Mouse (Mus musculus): ENCODE measurements at regions not wholly inside any gene's neighbourhood (a gene's known extent, or its start where the extent isn't known, plus 50 kb on each side); places are given as distances from the start of the nearest gene placed in this dataset.

- Histone ChIP-seq H3K4me2 (ENCODE audit: low read depth, low read length) (no peak overlapping the region), H3K9me3 (ENCODE audit: low read length) (no peaks in the 10 kb centered on the region), H3K4me1 (ENCODE audit: insufficient read depth) (no peaks in the 10 kb centered on the region), H3K27ac (ENCODE audit: low read depth) (no peak overlapping the region), H3K9ac (replicated peaks) (no peak overlapping the region), H3K36me3 (replicated peaks; ENCODE audit: insufficient read depth, low read length) (no peaks in the 10 kb centered on the region), H3K27me3 (ENCODE audit: insufficient read depth, low read length) (no peaks in the 10 kb centered on the region), H3K4me3 (ENCODE audit: low read depth, low read length) (no peak overlapping the region)
- DNase-seq, result no peak
- no peak for ATAC-seq
- TF ChIP-seq EP300 (IDR thresholded peaks at IDR 0.05; ENCODE audit: low read depth) (no peak), CTCF (IDR thresholded peaks at IDR 0.05; ENCODE audit: low read depth) (no peak)
- WGBS (ENCODE audit: insufficient replicate concordance), result 81% methylated on average over 14 of the region's 14 CpGs
Observed at GRCm38 (mm10) chr2:71647914-71648497, 97.4 kb upstream of the Itga6 start.

- Histone ChIP-seq H3K4me1 (ENCODE audit: insufficient read depth) (peaks cover 14% of the 10 kb centered on the region; the same call in 1 of the 2 replicates), H3K9ac (replicated peaks) (no peak overlapping the region), H3K36me3 (replicated peaks; ENCODE audit: insufficient read depth, low read length) (no peaks in the 10 kb centered on the region), H3K27ac (ENCODE audit: low read depth) (no peak overlapping the region), H3K4me2 (ENCODE audit: low read depth, low read length) (no peak overlapping the region), H3K9me3 (ENCODE audit: low read length) (no peaks in the 10 kb centered on the region), H3K4me3 (ENCODE audit: low read depth, low read length) (no peak overlapping the region), H3K27me3 (ENCODE audit: insufficient read depth, low read length) (no peaks in the 10 kb centered on the region)
- DNase-seq, result no peak
- TF ChIP-seq EP300 (IDR thresholded peaks at IDR 0.05; ENCODE audit: low read depth) (no peak), CTCF (IDR thresholded peaks at IDR 0.05; ENCODE audit: low read depth) (no peak)
- ATAC-seq, result no peak
- 67% methylated on average over 2 of the region's 2 CpGs for WGBS (ENCODE audit: insufficient replicate concordance)
Observed at GRCm38 (mm10) chr2:71651662-71652061, 93.8 kb upstream of the Itga6 start.

GRCm38 (mm10) chr2:71652261-71652801, 93.1 kb upstream of the Itga6 start:
- no peak for TF ChIP-seq EP300 (IDR thresholded peaks at IDR 0.05; ENCODE audit: low read depth)
- peak; percentile 48 for TF ChIP-seq CTCF (IDR thresholded peaks at IDR 0.05; ENCODE audit: low read depth)
- Histone ChIP-seq H3K36me3 (replicated peaks; ENCODE audit: insufficient read depth, low read length) (no peaks in the 10 kb centered on the region), H3K4me3 (ENCODE audit: low read depth, low read length) (no peak overlapping the region), H3K4me2 (ENCODE audit: low read depth, low read length) (no peak overlapping the region), H3K9ac (replicated peaks) (no peak overlapping the region), H3K9me3 (ENCODE audit: low read length) (no peaks in the 10 kb centered on the region), H3K27me3 (ENCODE audit: insufficient read depth, low read length) (no peaks in the 10 kb centered on the region), H3K27ac (ENCODE audit: low read depth) (no peak overlapping the region), H3K4me1 (ENCODE audit: insufficient read depth) (peaks cover 15% of the 10 kb centered on the region; the same call in 1 of the 2 replicates)
- 29% methylated on average over 9 of the region's 9 CpGs for WGBS (ENCODE audit: insufficient replicate concordance)
- ATAC-seq, result no peak
- no peak for DNase-seq

DNA sequence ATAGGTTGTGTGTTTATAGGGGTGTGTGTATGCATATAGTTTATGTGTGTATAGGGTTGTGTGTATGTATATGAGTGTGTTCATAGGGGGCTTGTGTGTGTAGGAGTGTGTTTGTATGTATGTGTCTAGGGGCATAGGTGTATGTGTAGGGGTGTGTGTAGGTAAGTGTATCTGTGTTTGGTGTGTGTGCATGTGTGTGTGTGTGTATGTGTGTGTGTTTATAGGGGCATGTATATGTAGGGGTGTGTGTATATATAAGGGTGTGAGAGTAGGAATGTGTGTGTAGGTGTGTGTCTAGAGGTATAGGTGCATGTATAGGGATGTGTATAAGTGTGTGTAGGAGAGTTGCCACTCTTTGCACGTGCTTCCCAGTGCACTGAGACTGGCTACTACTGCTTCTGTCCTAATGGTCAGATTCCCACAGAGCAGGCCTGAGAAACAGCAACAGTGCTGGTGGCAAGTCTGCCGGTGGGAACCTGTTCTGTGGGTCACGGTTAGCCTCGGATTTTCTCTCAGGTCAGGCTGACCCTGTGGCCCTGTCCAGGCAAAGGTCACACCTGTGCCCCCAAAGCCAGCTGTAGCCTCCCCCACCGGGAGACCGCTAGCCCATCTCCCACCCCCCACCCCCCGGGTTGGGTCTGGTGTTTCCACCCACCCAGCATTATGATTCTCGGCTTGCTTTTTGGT, 90.5 kb upstream of the Itga6 start:
- H3K9ac ChIP-seq (replicated peaks), result no peak overlapping the region
- peaks cover 18% of the 10 kb centered on the region; the same call in 1 of the 2 replicates for H3K4me1 ChIP-seq (ENCODE audit: insufficient read depth)
- WGBS (ENCODE audit: insufficient replicate concordance), result 32% methylated on average over 8 of the region's 8 CpGs
- DNase-seq (no peak), ATAC-seq (no peak)
- no peak overlapping the region for H3K27ac ChIP-seq (ENCODE audit: low read depth)
- H3K9me3 ChIP-seq (ENCODE audit: low read length), result no peaks in the 10 kb centered on the region
- no peak overlapping the region for H3K4me2 ChIP-seq (ENCODE audit: low read depth, low read length)
- H3K27me3 ChIP-seq (ENCODE audit: insufficient read depth, low read length), result no peaks in the 10 kb centered on the region
- H3K36me3 ChIP-seq (replicated peaks; ENCODE audit: insufficient read depth, low read length), result no peaks in the 10 kb centered on the region
- TF ChIP-seq EP300 (IDR thresholded peaks at IDR 0.05; ENCODE audit: low read depth), result no peak
- no peak for TF ChIP-seq CTCF (IDR thresholded peaks at IDR 0.05; ENCODE audit: low read depth)
- no peak overlapping the region for H3K4me3 ChIP-seq (ENCODE audit: low read depth, low read length)

GRCm38 (mm10) chr2:71655504-71656390, 89.7 kb upstream of the Itga6 start:
- peak overlapping the region; percentile 72 for H3K4me2 ChIP-seq (ENCODE audit: low read depth, low read length)
- TF ChIP-seq CTCF (IDR thresholded peaks at IDR 0.05; ENCODE audit: low read depth) (no peak), EP300 (IDR thresholded peaks at IDR 0.05; ENCODE audit: low read depth) (no peak)
- 4% methylated on average over 19 of the region's 19 CpGs for WGBS (ENCODE audit: insufficient replicate concordance)
- H3K27ac ChIP-seq (ENCODE audit: low read depth), result no peak overlapping the region
- H3K4me1 ChIP-seq (ENCODE audit: insufficient read depth), result peaks cover 18% of the 10 kb centered on the region; the same call in 1 of the 2 replicates
- H3K4me3 ChIP-seq (ENCODE audit: low read depth, low read length), result peak overlapping the region; percentile 34
- no peaks in the 10 kb centered on the region for H3K36me3 ChIP-seq (replicated peaks; ENCODE audit: insufficient read depth, low read length)
- H3K9me3 ChIP-seq (ENCODE audit: low read length), result no peaks in the 10 kb centered on the region
- DNase-seq (peak; percentile 41), ATAC-seq (peak; percentile 50; the same call in 1 of the 2 replicates)
- no peaks in the 10 kb centered on the region for H3K27me3 ChIP-seq (ENCODE audit: insufficient read depth, low read length)
- H3K9ac ChIP-seq (replicated peaks), result 0 out of 2 replicates have a peak overlapping the region, but pooled peaks have one; percentile 40

All from liver, postnatal 0 days (tissue).